ENCODE assay signal across 19 mouse cellular contexts in genomic region chr1:134044805-134045204, GRCm38 (mm10). TPM values are rescaled to one million over a fixed set of nuclear protein-coding genes. Genes with fewer than 3 reads are reported as not detected.
"Had no signal": no experiment of that assay in that cellular context is flagged by ENCODE, and none has a peak within 500 bp of the region (broad histone marks: within the 10 kb centered on the region; RNA-seq: fewer than 3 reads in every experiment).

No protein-coding gene starts in this region.

- H3K27me3 ChIP-seq: midbrain, embryonic 15.5 days; stomach, embryonic 15.5 days had no signal

- H3K36me3 ChIP-seq: liver, embryonic 15.5 days; midbrain, embryonic 13.5 days; midbrain, embryonic 15.5 days; neural tube, embryonic 12.5 days; stomach, embryonic 15.5 days had no signal

- ATAC-seq: liver, postnatal 0 days; midbrain, embryonic 13.5 days; midbrain, embryonic 15.5 days had no signal

- H3K27ac ChIP-seq: liver, embryonic 15.5 days; macrophage; midbrain, embryonic 13.5 days; midbrain, embryonic 15.5 days; neural tube, embryonic 12.5 days; stomach, embryonic 15.5 days had no signal

- H3K4me2 ChIP-seq: liver, embryonic 15.5 days; midbrain, embryonic 11.5 days; midbrain, embryonic 13.5 days; midbrain, embryonic 15.5 days; neural tube, embryonic 12.5 days; stomach, embryonic 15.5 days had no signal

- H3K9ac ChIP-seq: liver, embryonic 15.5 days; liver, postnatal 0 days; midbrain, embryonic 13.5 days; midbrain, embryonic 15.5 days; neural tube, embryonic 12.5 days; stomach, embryonic 15.5 days had no signal

- H3K4me1 ChIP-seq: stomach, embryonic 15.5 days had no signal

- DNase-seq: liver, postnatal 0 days; lung, adult 2 months; lung, postnatal 14 days; lung, postnatal 36 days; right cerebral cortex, postnatal 14 days; thymus, adult 18-20 months; thymus, postnatal 14 days; thymus, postnatal 36 days had no signal

- H3K4me3 ChIP-seq: liver, embryonic 15.5 days; megakaryocyte, embryonic 14.5 days; midbrain, embryonic 13.5 days; midbrain, embryonic 15.5 days; neural tube, embryonic 12.5 days; stomach, embryonic 15.5 days had no signal

- H3K9me3 ChIP-seq: liver, embryonic 15.5 days; megakaryocyte, embryonic 14.5 days; midbrain, embryonic 13.5 days; midbrain, embryonic 15.5 days; neural tube, embryonic 12.5 days; stomach, embryonic 15.5 days had no signal

RNA-seq across cellular contexts. Expression of gene Fmod, which starts 7.8 kb away (rescaled TPM):
- total RNA-seq: megakaryocyte progenitor cell, adult 5-6 weeks; monocyte, adult 5-6 weeks; neutrophil, adult 5-6 weeks had no signal
- polyA plus RNA-seq: macrophage had no signal
